Mouse (Mus musculus): Measurements from ENCODE around the gene Sv2c.
A peak's percentile ranks its signal among the peaks of the same experiment; 100 is the strongest.
"Not testable (repeated sequence)": the region's sequence is repeated elsewhere in the genome, so short reads cannot be mapped to it uniquely, and the experiment has no call there.

Gene Sv2c

DNA sequence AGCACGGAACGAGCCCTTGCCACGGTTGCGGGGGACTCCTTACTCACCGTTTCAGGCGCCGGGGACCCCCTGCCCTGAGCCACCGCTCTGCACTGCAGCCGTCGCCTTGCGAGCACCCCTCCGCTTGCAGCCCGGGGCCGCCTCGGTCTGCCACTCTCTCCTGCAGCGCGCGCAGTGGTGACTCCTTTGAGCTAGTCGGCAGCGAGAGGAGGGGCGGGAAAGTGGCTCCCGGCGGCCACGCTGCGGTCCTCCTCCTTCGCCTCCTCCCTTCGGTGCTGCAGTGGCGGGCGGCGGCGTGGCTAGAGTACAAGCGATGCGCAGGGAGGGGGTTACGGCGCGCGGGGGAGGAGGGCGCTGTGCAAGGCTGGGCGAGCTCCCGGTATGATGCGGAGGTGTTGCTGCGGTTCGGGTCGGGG, at the start of gene Sv2c:
Gene Sv2c, minus strand, starts transcription at position 177 of the 416 bp plus-strand sequence.
- peak in 1 of 2 experiments; percentile 2 for DNase-seq (ENCODE audit: low spot score in 2 of 2)

DNA sequence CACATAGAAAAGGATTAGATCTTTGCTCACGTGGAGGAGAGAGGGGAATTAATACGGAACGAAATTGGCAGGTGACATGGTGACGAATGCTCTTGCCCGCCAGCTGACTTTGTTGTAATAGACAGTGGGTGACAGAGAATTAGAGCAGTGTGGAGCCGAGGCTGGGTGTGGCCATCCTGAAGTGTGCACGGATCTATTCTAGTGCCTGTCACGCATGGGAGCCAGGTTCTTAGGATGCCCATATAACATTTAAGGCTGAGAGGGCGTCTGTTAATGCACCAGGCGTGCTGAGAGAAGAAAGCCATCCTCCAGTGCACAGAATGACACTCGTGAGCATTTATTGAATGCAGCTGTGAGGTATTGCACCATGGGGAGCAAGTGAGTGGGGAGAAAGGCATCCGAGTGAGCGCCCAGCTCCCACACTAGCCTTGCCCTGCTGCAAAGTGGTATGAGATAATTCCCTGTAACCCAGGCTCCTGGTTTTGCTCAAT, 48.3 kb upstream of the Sv2c start:
- DNase-seq (ENCODE audit: low spot score in 2 of 2) = no peak

DNA sequence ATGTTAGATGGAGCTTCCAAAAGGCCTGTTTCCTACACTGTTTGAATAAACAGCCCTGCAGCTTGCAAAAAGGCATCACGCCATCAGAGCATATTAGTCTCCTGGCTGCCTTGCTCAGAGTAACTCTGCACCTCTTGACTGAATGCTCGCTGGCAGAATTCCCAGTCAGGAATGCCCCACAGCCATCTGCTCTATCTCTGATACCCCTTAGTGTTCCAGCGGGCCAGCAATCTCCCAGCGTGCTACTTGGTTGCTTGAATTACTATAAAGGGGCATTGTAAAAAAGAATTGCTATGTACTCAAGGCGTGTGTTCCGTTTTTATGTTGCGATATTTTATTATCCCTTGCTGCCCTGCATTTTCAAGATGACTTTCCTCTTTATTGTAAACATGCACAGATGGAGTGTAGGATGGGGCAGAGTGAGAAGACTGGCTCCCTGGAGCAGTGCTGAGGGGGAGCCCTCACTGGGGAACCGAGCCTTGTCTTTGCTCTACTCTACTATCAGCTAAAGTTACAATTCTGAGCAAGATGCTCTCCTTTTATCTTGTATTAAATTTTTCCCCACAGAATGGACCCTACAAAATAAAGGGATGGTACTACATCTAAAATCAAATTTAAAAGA, 43.3 kb upstream of the Sv2c start:
- DNase-seq (ENCODE audit: low spot score in 2 of 2) = no peak

DNA sequence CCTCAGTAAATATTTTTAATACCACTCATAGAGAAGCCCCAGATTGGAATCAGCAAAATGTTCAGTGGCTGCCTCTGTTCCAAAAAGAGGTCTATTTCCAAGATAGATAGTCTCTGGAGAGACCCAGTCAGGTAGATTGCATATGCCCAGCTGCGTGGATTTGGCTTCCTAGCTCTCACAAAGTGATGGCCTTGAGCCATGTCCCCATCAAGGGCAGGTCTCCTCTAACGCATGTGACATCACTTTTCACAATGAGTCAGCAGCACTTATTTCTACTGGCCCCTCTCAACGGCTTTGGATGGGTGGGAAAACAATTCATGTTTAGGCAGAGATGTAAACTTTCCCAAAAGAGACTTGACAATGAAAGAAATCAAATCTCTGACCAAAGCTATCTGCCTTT, 41.3 kb upstream of the Sv2c start:
- DNase-seq (ENCODE audit: low spot score in 2 of 2) = no peak

DNA sequence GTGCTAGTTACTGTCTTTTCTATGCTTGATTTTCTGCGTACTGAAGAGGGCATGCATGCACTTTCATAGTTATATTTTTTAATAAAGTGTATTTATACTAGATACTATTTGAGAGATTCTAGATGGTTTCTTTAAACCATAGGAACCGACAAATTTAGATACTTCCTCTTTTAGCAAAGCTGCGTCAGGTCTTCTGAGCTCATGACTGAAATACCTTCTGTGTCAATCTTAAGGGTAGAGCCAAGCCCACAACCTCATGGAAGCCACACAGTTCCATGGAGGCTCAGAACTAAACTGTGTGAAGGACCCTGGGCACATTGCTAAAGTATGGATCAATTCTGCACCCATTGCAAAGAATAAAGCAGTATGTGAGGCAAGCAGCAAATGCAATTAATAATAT, 39.9 kb upstream of the Sv2c start:
- no peak for DNase-seq (ENCODE audit: low spot score in 2 of 2)

DNA sequence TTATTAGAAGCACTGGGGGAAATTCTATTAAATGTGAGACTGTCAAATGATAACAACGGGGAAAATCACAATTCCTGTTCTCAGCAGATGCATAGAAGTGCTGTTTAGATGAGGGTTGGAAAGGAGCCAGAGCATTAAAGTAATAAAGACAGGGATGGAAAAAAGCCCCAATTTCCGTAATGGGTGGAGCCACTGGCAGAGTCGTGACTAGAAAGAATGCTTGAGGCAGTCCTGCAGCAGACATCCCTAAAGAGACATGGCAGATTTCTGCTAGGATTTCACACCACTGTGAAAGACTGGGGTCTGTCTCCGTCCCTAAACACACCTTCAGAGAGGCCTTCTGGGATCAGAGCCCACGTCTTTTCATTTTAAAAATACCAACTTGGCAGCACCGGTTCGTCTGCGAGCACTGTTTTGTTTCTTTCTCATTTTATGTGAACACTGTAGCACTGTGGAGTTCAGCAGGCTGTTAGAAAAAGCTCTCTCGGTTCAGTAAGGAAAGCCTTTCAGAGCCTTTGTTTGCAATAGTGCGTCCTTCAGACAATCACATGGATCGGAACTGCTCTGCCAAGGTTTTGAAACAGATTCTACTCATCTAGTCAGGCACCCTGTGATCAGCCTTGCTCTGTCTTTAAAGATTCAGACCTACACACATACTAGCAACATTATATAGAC, 36.8 kb upstream of the Sv2c start:
- no peak for DNase-seq (ENCODE audit: low spot score in 2 of 2)

DNA sequence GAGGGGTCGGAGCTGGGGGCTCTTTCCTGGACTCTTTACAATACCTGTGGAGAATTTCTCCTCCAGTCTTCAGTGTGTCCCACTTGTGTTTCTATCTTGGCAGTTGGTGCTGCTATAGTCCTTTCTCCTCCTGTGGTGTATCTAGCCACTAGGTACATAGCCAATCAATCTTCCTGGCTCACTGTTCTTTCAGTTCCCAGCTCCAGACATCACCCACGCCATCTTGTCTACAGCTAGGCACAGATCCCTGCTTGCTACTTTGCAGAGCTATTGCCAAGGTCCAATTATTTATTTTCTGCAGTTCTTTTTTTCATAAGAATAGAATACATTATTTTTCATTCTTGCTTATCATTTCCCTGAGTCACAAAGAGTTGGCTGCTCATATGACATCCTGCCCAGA, 34.2 kb upstream of the Sv2c start:
- no peak for DNase-seq (ENCODE audit: low spot score in 2 of 2)

DNA sequence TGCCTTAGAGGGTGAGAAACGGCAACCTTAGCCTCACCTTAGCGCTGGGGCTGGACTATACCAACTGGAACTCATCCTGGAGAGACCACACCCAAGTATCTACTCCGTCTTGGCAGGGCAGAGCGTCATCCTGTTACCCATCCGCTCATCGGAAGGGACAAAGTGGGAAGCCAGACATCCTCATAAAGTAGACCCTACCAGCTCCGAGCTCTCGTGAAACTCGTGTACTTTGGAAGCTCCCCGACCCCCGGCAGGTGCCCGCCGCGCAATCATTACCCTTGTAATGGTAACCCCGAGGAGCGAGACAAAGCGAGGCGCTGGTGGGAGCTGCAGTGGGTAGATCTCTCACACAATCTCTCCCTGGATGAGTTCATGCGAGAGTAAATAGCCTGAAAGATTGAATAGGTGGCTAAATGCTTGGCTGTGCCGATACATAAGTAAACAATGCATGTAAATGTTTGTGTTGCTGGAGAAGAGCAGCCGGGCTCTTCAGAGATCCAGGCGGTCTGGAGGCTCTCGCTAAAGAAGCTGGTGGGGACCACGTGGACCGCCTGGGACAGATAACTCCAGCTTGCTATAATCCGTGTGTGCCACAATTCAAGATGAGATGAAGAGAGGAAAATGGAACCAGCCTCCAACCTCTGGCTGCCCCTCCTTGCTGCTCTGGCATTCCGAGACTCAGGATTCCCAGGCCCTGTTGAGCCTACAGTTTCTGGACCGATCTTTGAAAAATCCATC, 1.2 kb upstream of the Sv2c start:
- no peak for DNase-seq (ENCODE audit: low spot score in 2 of 2)

DNA sequence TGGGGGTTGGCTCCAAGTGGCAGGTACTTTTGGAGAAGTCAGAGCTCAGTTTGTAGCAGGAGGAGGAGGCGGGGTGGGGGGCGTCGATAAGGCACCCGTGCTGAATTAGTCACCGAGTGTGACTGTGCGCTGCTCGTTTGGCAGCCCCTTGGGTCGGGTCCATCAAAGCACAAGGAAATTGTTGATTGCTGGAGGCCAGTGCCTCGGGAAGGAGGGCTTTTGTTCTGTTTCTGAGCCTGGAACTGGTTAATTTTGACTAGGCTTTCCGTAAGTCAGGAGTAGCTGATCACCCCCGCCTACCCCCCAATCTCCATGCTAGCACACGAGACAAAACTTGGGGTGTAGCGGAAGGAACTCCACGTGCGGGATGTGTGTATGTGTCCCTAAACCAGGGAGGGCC, 456 bp upstream of the Sv2c start:
- no peak for DNase-seq (ENCODE audit: low spot score in 2 of 2)

DNA sequence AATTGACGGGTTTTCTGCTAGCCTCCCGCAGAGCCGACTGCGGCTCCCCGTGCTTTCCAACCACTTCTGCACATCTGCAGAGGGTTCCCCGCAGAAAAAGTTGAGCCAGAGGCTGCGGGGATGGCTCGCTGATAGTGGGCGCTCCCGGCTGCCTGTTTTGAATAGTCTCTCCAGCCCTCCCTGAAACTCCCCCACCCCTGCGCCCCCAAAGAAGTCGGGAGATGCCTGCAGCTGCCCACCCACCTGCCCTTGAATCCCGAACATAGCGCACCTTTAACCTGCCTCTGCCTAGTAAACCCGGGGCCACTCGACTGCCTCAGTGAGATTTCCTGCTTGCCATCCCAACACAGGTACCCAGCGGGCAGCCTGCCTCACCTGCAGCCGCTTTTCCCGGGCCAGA, 466 bp downstream of the Sv2c start:
- no peak for DNase-seq (ENCODE audit: low spot score in 2 of 2)

DNA sequence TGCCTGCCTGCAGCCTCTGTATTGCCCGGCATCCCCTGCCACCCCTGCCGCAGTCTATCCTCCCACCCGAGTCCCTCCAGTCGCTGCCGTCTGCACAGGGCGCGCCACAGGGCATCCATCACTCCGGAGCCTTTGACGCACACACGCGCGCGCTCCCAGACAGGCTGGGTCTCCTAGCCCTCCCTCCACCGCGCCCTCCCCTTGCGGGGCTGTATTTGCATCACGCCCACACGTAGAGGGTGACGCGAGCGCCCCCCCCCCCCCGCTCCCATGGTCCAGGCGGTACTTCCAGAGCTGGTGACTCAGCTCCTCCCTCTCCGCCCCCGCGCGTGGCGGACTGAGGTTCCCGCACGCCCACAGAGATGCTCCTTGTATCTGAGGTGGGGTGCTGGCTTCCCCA, 1.3 kb downstream of the Sv2c start:
- no peak for DNase-seq (ENCODE audit: low spot score in 2 of 2)

DNA sequence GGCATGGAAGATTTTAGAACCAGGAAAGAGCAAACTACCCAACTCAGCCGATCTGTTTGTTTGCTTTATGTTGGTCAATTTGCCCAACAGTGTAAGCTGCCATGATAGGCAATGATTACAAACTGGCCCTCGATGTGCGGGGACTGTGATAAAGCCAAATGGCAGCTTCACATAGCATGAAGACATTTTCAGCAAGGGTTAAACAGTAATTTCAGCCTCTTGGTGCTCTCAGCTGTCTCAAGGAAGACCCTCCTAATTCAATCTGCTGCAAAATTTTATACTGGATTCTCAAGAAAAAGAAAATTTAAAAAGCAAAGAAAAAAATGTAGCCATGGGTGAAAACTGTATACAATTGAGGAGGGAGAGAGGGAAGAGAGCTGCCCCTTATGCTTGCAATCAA, 3.3 kb downstream of the Sv2c start:
- no peak for DNase-seq (ENCODE audit: low spot score in 2 of 2)

DNA sequence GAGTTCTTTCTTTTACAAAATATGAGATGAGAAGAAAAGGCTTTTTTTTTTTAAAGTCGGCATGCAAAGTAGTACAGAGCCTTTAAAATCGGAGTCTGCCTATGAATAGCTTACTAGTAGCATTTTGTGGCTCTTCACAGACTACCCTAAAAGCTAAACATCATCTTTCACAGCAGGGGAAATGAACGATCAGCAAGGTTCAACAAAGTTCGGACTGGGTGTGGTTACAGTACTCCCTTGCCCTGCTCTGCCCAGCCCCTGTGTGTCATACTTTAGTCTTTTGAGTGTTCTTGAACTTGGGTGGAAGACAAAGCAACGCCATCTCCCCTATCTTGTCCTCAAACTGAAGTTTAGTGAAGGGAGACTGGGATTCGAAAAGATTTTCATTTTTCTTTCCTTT, 5.7 kb downstream of the Sv2c start:
- DNase-seq (ENCODE audit: low spot score in 2 of 2) = no peak

DNA sequence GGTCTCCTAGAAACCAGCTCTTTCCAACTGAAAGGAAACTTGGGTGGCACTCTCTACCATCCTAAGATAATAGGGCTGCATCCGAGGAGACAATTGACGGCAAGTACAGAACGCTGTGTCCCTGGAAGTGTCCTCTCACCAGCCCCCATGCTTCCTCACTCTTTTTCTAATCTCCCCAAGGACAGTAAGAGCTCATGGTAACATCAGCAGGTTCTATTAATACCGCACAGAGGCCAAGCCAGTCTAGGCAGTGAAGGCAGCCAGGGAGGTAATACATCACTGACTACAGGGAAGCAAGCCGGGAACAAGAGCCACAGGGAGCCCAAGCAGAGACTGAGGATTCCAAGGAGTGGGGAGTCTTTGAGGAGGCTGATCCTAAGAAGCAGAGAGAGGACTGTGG, 7.4 kb downstream of the Sv2c start:
- no peak for DNase-seq (ENCODE audit: low spot score in 2 of 2)

DNA sequence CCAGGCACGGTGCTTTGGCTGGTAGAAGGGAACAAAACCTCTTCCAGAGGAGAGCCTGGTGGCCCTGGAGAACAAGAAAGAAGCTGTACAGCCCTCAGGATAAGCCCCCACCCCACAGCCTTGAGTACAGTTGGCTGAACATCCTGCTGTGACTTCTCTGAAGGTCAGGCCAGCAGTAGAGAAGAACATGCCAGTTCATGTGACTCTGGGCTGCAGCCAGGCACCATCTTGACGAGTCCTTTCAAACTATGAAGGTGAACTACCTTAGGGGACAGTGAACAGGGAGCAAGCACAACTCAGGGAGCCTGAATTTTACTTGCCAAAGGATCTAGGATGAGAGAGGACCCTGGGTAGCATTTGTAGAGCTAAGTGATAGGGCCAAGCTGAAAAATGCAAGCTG, 19.7 kb downstream of the Sv2c start:
- DNase-seq (ENCODE audit: low spot score in 2 of 2) = no peak

DNA sequence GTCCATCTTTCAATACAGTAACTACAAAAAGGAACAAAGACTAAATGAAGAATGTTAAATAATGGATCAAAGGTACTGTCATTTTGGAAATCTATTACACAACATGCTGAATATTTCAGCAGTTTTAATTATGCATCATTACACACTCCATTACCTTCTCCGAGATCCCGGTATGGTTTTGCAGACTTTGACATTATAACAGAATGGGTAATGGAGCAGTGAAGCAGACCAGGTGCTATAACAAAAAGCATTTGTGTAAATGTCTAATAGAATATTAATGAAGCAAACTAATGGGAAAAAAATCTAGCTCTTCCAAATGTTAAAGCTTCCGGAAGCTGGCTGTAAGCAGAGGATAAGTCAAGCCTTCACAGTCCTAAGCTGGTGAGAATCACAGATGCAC, 21.6 kb downstream of the Sv2c start:
- DNase-seq (ENCODE audit: low spot score in 2 of 2) = no peak

DNA sequence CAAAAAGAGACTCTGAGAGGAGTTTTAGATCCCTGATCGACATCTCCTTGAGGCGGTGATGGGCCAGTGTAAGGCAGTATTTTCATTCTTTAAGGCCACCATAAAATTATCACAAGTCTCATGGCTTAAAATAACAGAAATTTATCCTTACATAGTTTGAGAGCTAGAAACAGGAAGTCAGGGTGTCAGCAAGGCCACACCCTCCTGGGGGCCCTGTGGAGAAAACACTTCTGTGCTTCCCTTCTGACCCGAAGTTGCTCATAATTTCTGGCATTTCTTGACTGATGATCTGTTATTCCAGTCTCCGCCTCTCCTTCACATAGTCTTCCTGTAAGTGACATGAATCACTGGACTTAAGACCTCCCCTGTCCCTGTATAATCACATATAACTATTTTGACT, 26.0 kb downstream of the Sv2c start:
- no peak for DNase-seq (ENCODE audit: low spot score in 2 of 2)

DNA sequence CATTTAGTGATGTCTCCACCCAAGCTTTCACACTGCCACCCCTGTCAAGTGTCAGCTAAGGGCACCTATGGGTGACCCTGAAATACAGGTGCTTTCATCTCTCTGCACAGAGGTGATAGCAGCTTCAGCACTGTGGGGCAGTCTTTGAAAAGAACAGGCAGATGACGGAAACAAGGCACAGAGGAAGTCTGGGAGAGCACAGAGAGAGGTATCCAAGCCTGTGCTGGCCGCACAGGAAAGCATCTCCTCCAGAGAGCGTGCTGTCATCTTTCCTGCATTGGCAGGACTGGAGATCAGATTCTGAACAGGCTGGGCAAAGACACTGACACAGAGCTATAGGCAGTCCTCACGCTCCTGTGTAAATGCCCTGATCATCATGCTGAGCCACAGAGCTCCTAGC, 41.4 kb downstream of the Sv2c start:
- DNase-seq (ENCODE audit: low spot score in 2 of 2) = no peak

DNA sequence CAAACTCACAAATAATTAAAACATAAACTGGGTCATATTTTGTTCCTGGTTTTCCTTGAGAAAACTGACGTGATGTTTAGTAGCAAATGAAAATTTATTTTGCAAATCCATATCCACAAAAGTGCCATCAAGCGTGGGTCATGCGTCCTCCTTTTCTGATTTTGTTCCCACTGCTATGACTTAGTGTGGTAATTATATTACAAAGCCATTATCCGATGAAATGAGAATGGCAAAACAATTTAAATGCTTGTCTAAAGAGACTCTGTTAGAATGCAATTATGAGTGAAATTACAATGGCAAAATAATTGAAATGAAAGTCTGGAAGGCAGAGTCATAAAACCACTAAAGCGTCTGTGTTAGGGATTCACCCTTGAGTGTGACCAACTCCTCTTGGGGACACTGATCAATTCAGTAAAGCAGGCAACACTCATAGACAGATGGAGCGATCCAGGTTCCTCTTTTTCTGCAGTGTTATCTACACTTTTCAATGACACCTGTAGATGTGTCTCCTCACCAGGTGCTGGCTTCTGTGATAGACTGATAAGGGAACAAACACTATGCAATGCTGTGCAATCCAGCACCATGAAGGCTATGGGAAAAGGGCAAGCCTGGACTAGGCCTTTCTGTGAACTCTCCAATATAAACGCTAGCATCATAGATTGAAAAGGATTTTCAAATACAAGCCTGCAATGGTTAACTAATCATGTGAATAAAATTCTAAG, 46.6 kb downstream of the Sv2c start:
- no peak for DNase-seq (ENCODE audit: low spot score in 2 of 2)

DNA sequence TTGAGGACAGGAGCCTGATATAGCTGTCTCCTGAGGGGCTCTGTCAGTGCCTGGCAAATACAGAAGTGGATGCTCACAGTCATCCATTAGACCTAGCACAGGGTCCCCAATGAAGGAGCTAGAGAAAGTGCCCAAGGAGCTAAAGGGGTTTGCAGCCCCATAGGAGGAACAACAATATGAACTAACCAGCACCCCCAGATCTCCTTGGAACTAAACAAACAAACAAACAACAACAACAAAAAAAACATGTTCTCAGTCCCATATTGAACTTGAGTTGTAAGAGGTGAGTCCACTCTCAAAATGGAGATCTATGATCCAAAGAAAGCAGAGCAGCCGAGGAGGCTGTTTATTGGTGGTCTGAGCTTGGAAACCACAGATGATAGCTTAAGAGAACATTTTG, 50.6 kb downstream of the Sv2c start, which contains the start of gene Gm17190:
Gene Gm17190, plus strand, starts transcription at position 301 of the 400 bp plus-strand sequence.
- not testable (repeated sequence) for DNase-seq (ENCODE audit: low spot score in 2 of 2)

DNA sequence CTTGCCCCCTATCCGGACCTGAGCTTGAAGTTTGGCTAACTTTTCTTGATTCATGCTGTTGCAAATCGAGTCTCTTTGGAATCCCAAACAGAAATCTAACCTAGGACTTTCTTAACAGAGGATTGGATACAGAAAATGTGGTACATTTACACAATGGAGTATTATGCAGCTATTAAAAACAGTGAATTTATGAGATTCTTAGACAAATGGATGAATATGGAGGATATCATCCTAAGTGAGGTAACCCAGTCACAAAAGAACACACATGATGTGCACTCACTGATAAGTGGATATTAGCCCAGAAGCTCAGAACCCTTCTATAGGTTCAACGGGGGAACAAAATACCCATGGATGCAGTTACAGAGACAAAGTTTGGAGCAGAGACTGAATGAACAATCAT, 51.1 kb downstream of the Sv2c start, which contains the start of gene Gm20075:
Gene Gm20075, minus strand, starts transcription at position 101 of the 400 bp plus-strand sequence.
- not testable (repeated sequence) for DNase-seq (ENCODE audit: low spot score in 2 of 2)

DNA sequence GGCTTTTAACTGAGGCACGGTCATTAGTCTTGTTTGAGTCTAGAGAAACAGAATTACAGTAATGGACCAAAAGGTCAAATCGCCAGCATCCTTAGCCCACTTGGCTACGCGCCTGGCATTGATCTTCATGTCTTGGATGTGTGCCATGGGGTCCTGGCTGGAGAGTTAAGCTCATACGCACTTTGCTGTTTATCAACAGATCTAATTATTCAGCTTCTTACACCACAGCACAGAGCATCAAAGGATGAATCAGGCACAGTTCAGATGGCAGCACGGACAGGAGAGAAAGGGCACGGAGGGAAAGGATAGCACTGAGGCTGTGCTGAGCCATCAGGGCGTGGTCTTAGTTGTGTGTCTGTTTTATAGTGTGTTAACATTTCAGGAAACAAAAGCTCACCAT, 58.8 kb downstream of the Sv2c start:
- DNase-seq (ENCODE audit: low spot score in 2 of 2) = no peak

Data from urinary bladder, postnatal 36 days (tissue).